Mouse (Mus musculus): ENCODE results near the gene Oxct1. TPM values are rescaled to one million over a fixed set of nuclear protein-coding genes. Genes with fewer than 3 reads are reported as not detected.

The Oxct1 gene
- polyA plus RNA-seq, 1 experiment from 2014 or later = 44.9 TPM

GRCm38 (mm10) chr15:4027671-4028410 lies 1.7 kb downstream of the Oxct1 start:
- TF ChIP-seq CTCF (IDR thresholded peaks at IDR 0.05; ENCODE audit: low read depth) = no peak
- Histone ChIP-seq H3K4me3 (ENCODE audit: low read depth, low read length) (peak overlapping the region; percentile 80), H3K27ac (ENCODE audit: low read depth, low read length) (no peak overlapping the region; the same call in 1 of the 2 replicates), H3K4me2 (replicated peaks; ENCODE audit: low read depth) (peak overlapping the region; percentile 97), H3K36me3 (ENCODE audit: control insufficient read depth, insufficient read depth) (no peaks in the 10 kb centered on the region), H3K9me3 (ENCODE audit: control insufficient read depth) (no peaks in the 10 kb centered on the region), H3K9ac (ENCODE audit: low read depth, low read length) (no peak overlapping the region), H3K4me1 (replicated peaks; ENCODE audit: control insufficient read depth, insufficient read depth, low read length) (no peaks in the 10 kb centered on the region), H3K27me3 (replicated peaks; ENCODE audit: control insufficient read depth, insufficient read depth, low read length) (no peaks in the 10 kb centered on the region)
- 19% methylated on average over 6 of the region's 6 CpGs for WGBS
- no peak for ATAC-seq

DNA sequence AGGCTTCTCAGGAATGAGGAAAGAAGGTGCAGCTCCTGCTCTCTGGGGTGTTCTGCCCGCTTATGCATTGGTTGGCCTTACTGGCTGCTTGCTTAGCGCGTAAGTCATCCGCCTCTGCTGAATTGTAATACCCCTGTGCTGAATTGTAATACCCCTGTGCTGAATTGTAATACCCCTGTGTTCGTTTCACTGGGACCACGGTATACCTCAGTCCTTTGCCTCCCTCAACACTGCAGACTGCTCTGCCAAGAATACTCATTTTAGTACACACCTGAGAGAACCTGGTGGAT lies 2.2 kb downstream of the Oxct1 start:
- Histone ChIP-seq H3K36me3 (ENCODE audit: control insufficient read depth, insufficient read depth) (no peaks in the 10 kb centered on the region), H3K9ac (ENCODE audit: low read depth, low read length) (no peak overlapping the region), H3K4me2 (replicated peaks; ENCODE audit: low read depth) (no peak overlapping the region), H3K27ac (ENCODE audit: low read depth, low read length) (no peak overlapping the region), H3K9me3 (ENCODE audit: control insufficient read depth) (no peaks in the 10 kb centered on the region), H3K4me1 (replicated peaks; ENCODE audit: control insufficient read depth, insufficient read depth, low read length) (no peaks in the 10 kb centered on the region), H3K4me3 (ENCODE audit: low read depth, low read length) (no peak overlapping the region), H3K27me3 (replicated peaks; ENCODE audit: control insufficient read depth, insufficient read depth, low read length) (no peaks in the 10 kb centered on the region)
- TF ChIP-seq CTCF (IDR thresholded peaks at IDR 0.05; ENCODE audit: low read depth) = no peak
- WGBS = 79% methylated on average over 6 of the region's 6 CpGs
- ATAC-seq = no peak

GRCm38 (mm10) chr15:4028960-4029359 lies 2.8 kb downstream of the Oxct1 start:
- Histone ChIP-seq H3K9me3 (ENCODE audit: control insufficient read depth) (no peaks in the 10 kb centered on the region), H3K27ac (ENCODE audit: low read depth, low read length) (no peak overlapping the region), H3K4me3 (ENCODE audit: low read depth, low read length) (no peak overlapping the region), H3K4me1 (replicated peaks; ENCODE audit: control insufficient read depth, insufficient read depth, low read length) (no peaks in the 10 kb centered on the region), H3K36me3 (ENCODE audit: control insufficient read depth, insufficient read depth) (no peaks in the 10 kb centered on the region), H3K9ac (ENCODE audit: low read depth, low read length) (no peak overlapping the region), H3K4me2 (replicated peaks; ENCODE audit: low read depth) (no peak overlapping the region), H3K27me3 (replicated peaks; ENCODE audit: control insufficient read depth, insufficient read depth, low read length) (no peaks in the 10 kb centered on the region)
- TF ChIP-seq CTCF (IDR thresholded peaks at IDR 0.05; ENCODE audit: low read depth) = no peak
- no peak for ATAC-seq

- Histone ChIP-seq H3K4me3 (ENCODE audit: low read depth, low read length) (no peak overlapping the region), H3K36me3 (ENCODE audit: control insufficient read depth, insufficient read depth) (0 out of 2 replicates have a peak, but pooled peaks cover 4% of the 10 kb centered on the region), H3K27me3 (replicated peaks; ENCODE audit: control insufficient read depth, insufficient read depth, low read length) (no peaks in the 10 kb centered on the region), H3K27ac (ENCODE audit: low read depth, low read length) (no peak overlapping the region), H3K4me2 (replicated peaks; ENCODE audit: low read depth) (no peak overlapping the region), H3K9ac (ENCODE audit: low read depth, low read length) (no peak overlapping the region), H3K9me3 (ENCODE audit: control insufficient read depth) (no peaks in the 10 kb centered on the region), H3K4me1 (replicated peaks; ENCODE audit: control insufficient read depth, insufficient read depth, low read length) (no peaks in the 10 kb centered on the region)
- no peak for TF ChIP-seq CTCF (IDR thresholded peaks at IDR 0.05; ENCODE audit: low read depth)
- WGBS = 43% methylated on average over 3 of the region's 3 CpGs
- ATAC-seq = peak; percentile 93
These were observed 7.2 kb downstream of the Oxct1 start for GRCm38 (mm10) chr15:4033168-4034004.

GRCm38 (mm10) chr15:4042423-4042822 lies 16.2 kb downstream of the Oxct1 start:
- Histone ChIP-seq H3K9ac (ENCODE audit: low read depth, low read length) (no peak overlapping the region), H3K36me3 (ENCODE audit: control insufficient read depth, insufficient read depth) (peaks cover 13% of the 10 kb centered on the region; the same call in 1 of the 2 replicates), H3K9me3 (ENCODE audit: control insufficient read depth) (no peaks in the 10 kb centered on the region), H3K27ac (ENCODE audit: low read depth, low read length) (no peak overlapping the region), H3K4me3 (ENCODE audit: low read depth, low read length) (no peak overlapping the region), H3K27me3 (replicated peaks; ENCODE audit: control insufficient read depth, insufficient read depth, low read length) (no peaks in the 10 kb centered on the region), H3K4me2 (replicated peaks; ENCODE audit: low read depth) (no peak overlapping the region), H3K4me1 (replicated peaks; ENCODE audit: control insufficient read depth, insufficient read depth, low read length) (no peaks in the 10 kb centered on the region)
- 72% methylated on average over 3 of the region's 3 CpGs for WGBS
- no peak for ATAC-seq
- no peak for TF ChIP-seq CTCF (IDR thresholded peaks at IDR 0.05; ENCODE audit: low read depth)

DNA sequence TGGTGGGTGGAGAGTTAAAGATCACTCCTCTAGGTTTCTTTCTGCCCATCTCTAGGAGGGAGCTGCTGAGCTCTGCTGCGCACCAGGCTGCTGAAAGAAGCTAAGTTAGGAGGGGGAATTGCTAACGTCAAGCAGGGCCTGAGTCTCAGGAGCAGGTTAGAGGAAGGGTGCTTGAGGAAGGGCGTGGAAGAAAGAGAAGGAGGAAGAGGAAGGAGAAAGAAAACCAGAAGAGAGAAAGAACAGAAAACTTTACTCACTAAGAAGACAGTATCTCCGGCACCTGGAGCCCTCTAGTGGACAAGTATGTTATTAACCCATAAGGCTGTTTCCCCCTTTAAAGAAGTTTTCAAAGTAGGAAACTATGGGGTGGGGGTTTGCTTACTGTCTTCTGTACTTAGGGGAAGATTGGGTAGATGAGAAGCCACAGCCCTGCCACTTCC lies 16.9 kb downstream of the Oxct1 start:
- H3K9ac ChIP-seq (ENCODE audit: low read depth, low read length) = no peak overlapping the region
- no peaks in the 10 kb centered on the region for H3K27me3 ChIP-seq (replicated peaks; ENCODE audit: control insufficient read depth, insufficient read depth, low read length)
- no peaks in the 10 kb centered on the region for H3K9me3 ChIP-seq (ENCODE audit: control insufficient read depth)
- no peak overlapping the region for H3K27ac ChIP-seq (ENCODE audit: low read depth, low read length)
- H3K4me2 ChIP-seq (replicated peaks; ENCODE audit: low read depth) = peak overlapping the region; percentile 41; the same call in 1 of the 2 replicates
- TF ChIP-seq CTCF (IDR thresholded peaks at IDR 0.05; ENCODE audit: low read depth) = peak; percentile 74
- WGBS = 22% methylated on average over 4 of the region's 4 CpGs
- no peak overlapping the region for H3K4me3 ChIP-seq (ENCODE audit: low read depth, low read length)
- H3K36me3 ChIP-seq (ENCODE audit: control insufficient read depth, insufficient read depth) = peaks cover 13% of the 10 kb centered on the region; the same call in 1 of the 2 replicates
- ATAC-seq = no peak
- H3K4me1 ChIP-seq (replicated peaks; ENCODE audit: control insufficient read depth, insufficient read depth, low read length) = no peaks in the 10 kb centered on the region
